Mouse (Mus musculus): Measurements from ENCODE around the gene Ms4a6b. TPM values are rescaled to one million over a fixed set of nuclear protein-coding genes. Genes with fewer than 3 reads are reported as not detected.
"Not testable (repeated sequence)": the region's sequence is repeated elsewhere in the genome, so short reads cannot be mapped to it uniquely, and the experiment has no call there.

Ms4a6b gene
- polyA plus RNA-seq, 1 experiment, result 46.9 TPM

DNA sequence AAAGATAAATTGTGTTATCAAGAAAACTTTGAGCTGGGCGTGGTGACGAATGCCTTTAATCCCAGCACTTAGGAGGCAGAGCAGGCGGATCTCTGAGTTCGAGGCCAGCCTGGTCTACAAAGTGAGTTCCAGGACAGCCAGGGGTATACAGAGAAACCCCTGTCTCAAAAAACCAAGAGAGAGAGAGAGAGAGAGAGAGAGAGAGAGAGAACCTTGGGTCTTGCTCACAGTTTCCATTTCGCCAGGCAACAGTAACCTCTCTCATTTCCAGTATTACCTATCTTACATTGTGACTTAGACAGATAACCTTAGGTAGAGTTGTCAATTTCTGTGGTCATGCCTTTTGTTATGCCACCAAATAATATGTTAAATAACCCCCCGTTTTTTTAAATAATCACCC lies 20.0 kb upstream of the Ms4a6b start:
- Histone ChIP-seq H3K36me3 (ENCODE audit: control insufficient read depth, insufficient read depth, low read length) (no peaks in the 10 kb centered on the region), H3K27ac (ENCODE audit: control insufficient read depth, insufficient read depth, low read length) (no peak overlapping the region), H3K4me1 (replicated peaks; ENCODE audit: control insufficient read depth, insufficient read depth, low read length) (peaks cover 2% of the 10 kb centered on the region; the same call in 1 of the 2 replicates), H3K27me3 (ENCODE audit: control insufficient read depth, insufficient read depth, low read length) (no peaks in the 10 kb centered on the region), H3K4me3 (ENCODE audit: control insufficient read depth, insufficient read depth, low read length) (no peak overlapping the region)
- WGBS, result 90% methylated on average over 6 of the region's 6 CpGs
- TF ChIP-seq POLR2A (IDR thresholded peaks at IDR 0.05; ENCODE audit: control insufficient read depth, extremely low read depth, insufficient read depth, low read length, poor library complexity), result no peak
- TF ChIP-seq CTCF (IDR thresholded peaks at IDR 0.05; ENCODE audit: borderline replicate concordance, control insufficient read depth, extremely low read depth, insufficient read depth, low read length, poor library complexity), result no peak
- no peak for DNase-seq

DNA sequence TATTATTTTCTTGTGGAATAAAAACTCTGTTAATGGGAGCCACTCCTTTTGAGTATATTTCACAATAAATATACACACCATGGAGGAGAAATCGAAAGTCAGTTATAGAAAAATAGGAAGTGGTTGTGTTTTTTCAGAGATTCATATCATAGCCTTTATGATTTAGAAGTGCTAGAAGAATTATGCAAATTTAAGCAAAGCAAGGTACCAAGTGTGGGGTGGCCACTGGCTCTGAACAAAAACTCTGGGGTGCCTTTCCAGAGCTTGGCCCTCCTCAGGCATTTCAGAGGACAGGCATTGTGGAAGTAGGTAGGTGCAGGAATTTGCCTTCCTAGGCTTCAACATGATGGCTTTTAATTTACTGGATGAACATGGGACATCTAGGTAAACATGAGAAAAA lies 19.0 kb upstream of the Ms4a6b start:
- peak overlapping the region; percentile 34; the same call in 1 of the 2 replicates for H3K27ac ChIP-seq (ENCODE audit: control insufficient read depth, insufficient read depth, low read length)
- 4% methylated on average over 1 of the region's 1 CpGs for WGBS

DNA sequence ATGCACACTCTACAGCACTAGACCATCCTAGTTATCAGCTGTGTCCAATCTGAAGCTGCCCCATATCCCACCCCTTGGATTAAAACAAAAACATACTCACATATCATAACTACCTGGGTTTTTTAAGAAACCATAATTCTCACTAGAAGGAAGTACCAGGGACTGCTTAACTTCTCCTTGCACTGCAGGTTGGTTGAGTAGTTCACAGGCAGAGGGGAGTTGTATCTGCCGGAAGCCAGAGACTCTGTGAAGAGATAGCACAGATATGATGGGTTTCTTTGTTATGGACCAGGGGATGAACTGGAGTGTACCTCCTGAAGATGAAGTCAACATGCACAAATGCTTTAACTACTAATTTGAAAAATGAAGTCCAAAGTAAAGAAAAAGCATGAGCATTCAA lies 15.5 kb upstream of the Ms4a6b start:
- no peak overlapping the region for H3K4me3 ChIP-seq (ENCODE audit: control insufficient read depth, insufficient read depth, low read length)
- DNase-seq, result no peak
- no peak overlapping the region; the same call in 1 of the 2 replicates for H3K27ac ChIP-seq (ENCODE audit: control insufficient read depth, insufficient read depth, low read length)
- no peaks in the 10 kb centered on the region for H3K36me3 ChIP-seq (ENCODE audit: control insufficient read depth, insufficient read depth, low read length)
- no peaks in the 10 kb centered on the region for H3K27me3 ChIP-seq (ENCODE audit: control insufficient read depth, insufficient read depth, low read length)
- H3K4me1 ChIP-seq (replicated peaks; ENCODE audit: control insufficient read depth, insufficient read depth, low read length), result peaks cover 4% of the 10 kb centered on the region; the same call in 1 of the 2 replicates
- WGBS, result 38% methylated on average over 1 of the region's 1 CpGs
- no peak for TF ChIP-seq CTCF (IDR thresholded peaks at IDR 0.05; ENCODE audit: borderline replicate concordance, control insufficient read depth, extremely low read depth, insufficient read depth, low read length, poor library complexity)
- TF ChIP-seq POLR2A (IDR thresholded peaks at IDR 0.05; ENCODE audit: control insufficient read depth, extremely low read depth, insufficient read depth, low read length, poor library complexity), result no peak

More for the DNA sequence above, 19.0 kb upstream of the Ms4a6b start:
- not testable (repeated sequence) for H3K4me3 ChIP-seq (ENCODE audit: control insufficient read depth, insufficient read depth, low read length); H3K36me3 ChIP-seq (ENCODE audit: control insufficient read depth, insufficient read depth, low read length); H3K4me1 ChIP-seq (replicated peaks; ENCODE audit: control insufficient read depth, insufficient read depth, low read length); DNase-seq; H3K27me3 ChIP-seq (ENCODE audit: control insufficient read depth, insufficient read depth, low read length)

DNA sequence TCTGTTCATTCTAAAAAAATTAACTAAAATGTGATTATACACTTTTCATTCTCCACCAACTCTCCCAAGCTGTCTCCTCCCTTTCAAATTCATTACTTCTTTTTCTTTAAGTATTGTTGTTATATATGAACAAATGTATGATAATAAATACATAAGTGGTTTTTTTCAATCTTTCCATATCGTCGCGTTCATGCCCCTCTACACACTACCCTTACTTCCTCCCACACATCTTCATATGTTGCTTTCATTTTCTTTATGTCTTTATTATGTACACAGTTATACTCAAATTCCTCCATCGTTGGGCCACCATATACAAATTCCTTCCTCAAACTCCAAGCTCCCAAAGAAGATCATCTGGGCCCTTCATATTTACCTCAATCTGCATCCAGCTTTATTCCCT lies 15.0 kb upstream of the Ms4a6b start:
- H3K27ac ChIP-seq (ENCODE audit: control insufficient read depth, insufficient read depth, low read length), result no peak overlapping the region
- H3K4me1 ChIP-seq (replicated peaks; ENCODE audit: control insufficient read depth, insufficient read depth, low read length), result peaks cover 4% of the 10 kb centered on the region; the same call in 1 of the 2 replicates
- no peaks in the 10 kb centered on the region for H3K36me3 ChIP-seq (ENCODE audit: control insufficient read depth, insufficient read depth, low read length)
- WGBS, result 20% methylated on average over 4 of the region's 4 CpGs
- H3K27me3 ChIP-seq (ENCODE audit: control insufficient read depth, insufficient read depth, low read length), result no peaks in the 10 kb centered on the region
- no peak for DNase-seq
- TF ChIP-seq CTCF (IDR thresholded peaks at IDR 0.05; ENCODE audit: borderline replicate concordance, control insufficient read depth, extremely low read depth, insufficient read depth, low read length, poor library complexity), result no peak
- no peak for TF ChIP-seq POLR2A (IDR thresholded peaks at IDR 0.05; ENCODE audit: control insufficient read depth, extremely low read depth, insufficient read depth, low read length, poor library complexity)
- no peak overlapping the region for H3K4me3 ChIP-seq (ENCODE audit: control insufficient read depth, insufficient read depth, low read length)

DNA sequence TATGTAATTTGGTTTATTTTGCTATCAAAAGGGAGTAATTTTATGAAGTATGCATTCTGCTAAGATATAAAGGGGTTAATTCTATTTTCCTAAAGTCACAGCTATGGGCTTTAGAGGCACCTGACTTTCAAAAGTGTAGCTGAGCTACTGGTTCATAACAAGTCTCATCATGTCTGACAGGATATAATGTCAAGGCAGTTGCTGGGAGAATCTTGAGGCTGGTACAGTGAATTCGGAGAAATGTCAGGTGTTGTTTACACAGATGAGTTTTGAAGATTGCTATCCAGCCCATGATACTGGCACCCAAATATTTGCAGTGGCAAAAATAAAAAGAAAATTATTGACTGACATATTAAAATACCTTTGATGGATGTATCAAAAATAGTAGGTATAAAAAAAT lies 11.5 kb upstream of the Ms4a6b start:
- peaks cover 4% of the 10 kb centered on the region; the same call in 1 of the 2 replicates for H3K4me1 ChIP-seq (replicated peaks; ENCODE audit: control insufficient read depth, insufficient read depth, low read length)
- DNase-seq, result no peak
- H3K36me3 ChIP-seq (ENCODE audit: control insufficient read depth, insufficient read depth, low read length), result no peaks in the 10 kb centered on the region
- H3K27me3 ChIP-seq (ENCODE audit: control insufficient read depth, insufficient read depth, low read length), result no peaks in the 10 kb centered on the region
- TF ChIP-seq CTCF (IDR thresholded peaks at IDR 0.05; ENCODE audit: borderline replicate concordance, control insufficient read depth, extremely low read depth, insufficient read depth, low read length, poor library complexity), result no peak
- TF ChIP-seq POLR2A (IDR thresholded peaks at IDR 0.05; ENCODE audit: control insufficient read depth, extremely low read depth, insufficient read depth, low read length, poor library complexity), result no peak
- no peak overlapping the region for H3K27ac ChIP-seq (ENCODE audit: control insufficient read depth, insufficient read depth, low read length)
- no peak overlapping the region for H3K4me3 ChIP-seq (ENCODE audit: control insufficient read depth, insufficient read depth, low read length)
- WGBS, result 11% methylated on average over 1 of the region's 1 CpGs

DNA sequence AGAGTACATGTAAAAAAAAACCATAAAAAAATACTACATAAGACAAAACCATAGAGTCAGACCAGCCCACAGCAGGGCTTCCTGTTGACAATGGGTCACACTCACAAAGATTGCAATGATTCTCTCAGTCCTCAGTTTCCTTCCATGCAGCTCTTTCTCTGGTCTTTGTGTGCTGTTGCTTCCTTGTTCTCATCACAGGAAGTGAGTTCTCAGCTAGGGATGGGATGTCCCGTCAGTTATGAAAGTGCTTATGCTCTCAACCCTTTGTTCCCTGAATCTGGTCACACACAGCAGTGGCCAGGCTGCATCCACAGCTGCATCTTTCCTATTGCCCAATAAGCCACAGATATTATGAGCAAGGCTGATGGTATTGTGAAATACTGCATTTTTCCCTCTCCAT lies 2.9 kb upstream of the Ms4a6b start:
- peaks cover 21% of the 10 kb centered on the region for H3K4me1 ChIP-seq (replicated peaks; ENCODE audit: control insufficient read depth, insufficient read depth, low read length)
- no peaks in the 10 kb centered on the region for H3K27me3 ChIP-seq (ENCODE audit: control insufficient read depth, insufficient read depth, low read length)
- peak overlapping the region; percentile 59; the same call in 1 of the 2 replicates for H3K27ac ChIP-seq (ENCODE audit: control insufficient read depth, insufficient read depth, low read length)
- no peak for DNase-seq
- no peaks in the 10 kb centered on the region for H3K36me3 ChIP-seq (ENCODE audit: control insufficient read depth, insufficient read depth, low read length)
- 19% methylated on average over 1 of the region's 1 CpGs for WGBS
- TF ChIP-seq POLR2A (IDR thresholded peaks at IDR 0.05; ENCODE audit: control insufficient read depth, extremely low read depth, insufficient read depth, low read length, poor library complexity) (no peak), CTCF (IDR thresholded peaks at IDR 0.05; ENCODE audit: borderline replicate concordance, control insufficient read depth, extremely low read depth, insufficient read depth, low read length, poor library complexity) (no peak)
- no peak overlapping the region for H3K4me3 ChIP-seq (ENCODE audit: control insufficient read depth, insufficient read depth, low read length)

DNA sequence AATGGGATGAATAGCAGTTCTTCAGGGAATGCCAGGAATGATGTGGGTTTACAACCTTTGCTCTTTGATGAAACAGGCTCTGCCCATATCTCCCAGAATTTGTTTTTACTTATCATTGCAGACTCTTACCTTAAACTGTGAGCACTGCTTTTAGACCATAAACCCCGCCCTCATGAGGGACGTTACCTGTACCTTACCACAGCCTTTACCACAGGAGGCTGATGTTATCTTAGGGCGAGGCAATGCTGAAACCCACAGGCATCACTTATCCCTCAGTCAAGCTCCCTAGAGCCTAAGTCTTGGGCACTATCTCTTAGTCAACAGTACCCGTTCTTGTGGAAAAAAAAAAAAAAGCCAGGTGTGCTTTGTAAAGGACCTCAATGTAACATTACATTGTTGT lies 533 bp downstream of the Ms4a6b start:
- DNase-seq, result peak; percentile 68
- Histone ChIP-seq H3K4me1 (replicated peaks; ENCODE audit: control insufficient read depth, insufficient read depth, low read length) (peaks cover 25% of the 10 kb centered on the region), H3K4me3 (ENCODE audit: control insufficient read depth, insufficient read depth, low read length) (no peak overlapping the region), H3K27me3 (ENCODE audit: control insufficient read depth, insufficient read depth, low read length) (no peaks in the 10 kb centered on the region), H3K27ac (ENCODE audit: control insufficient read depth, insufficient read depth, low read length) (no peak overlapping the region; the same call in 1 of the 2 replicates), H3K36me3 (ENCODE audit: control insufficient read depth, insufficient read depth, low read length) (peaks cover under 1% of the 10 kb centered on the region)
- TF ChIP-seq CTCF (IDR thresholded peaks at IDR 0.05; ENCODE audit: borderline replicate concordance, control insufficient read depth, extremely low read depth, insufficient read depth, low read length, poor library complexity) (no peak), POLR2A (IDR thresholded peaks at IDR 0.05; ENCODE audit: control insufficient read depth, extremely low read depth, insufficient read depth, low read length, poor library complexity) (no peak)
- WGBS, result 5% methylated on average over 4 of the region's 4 CpGs

DNA sequence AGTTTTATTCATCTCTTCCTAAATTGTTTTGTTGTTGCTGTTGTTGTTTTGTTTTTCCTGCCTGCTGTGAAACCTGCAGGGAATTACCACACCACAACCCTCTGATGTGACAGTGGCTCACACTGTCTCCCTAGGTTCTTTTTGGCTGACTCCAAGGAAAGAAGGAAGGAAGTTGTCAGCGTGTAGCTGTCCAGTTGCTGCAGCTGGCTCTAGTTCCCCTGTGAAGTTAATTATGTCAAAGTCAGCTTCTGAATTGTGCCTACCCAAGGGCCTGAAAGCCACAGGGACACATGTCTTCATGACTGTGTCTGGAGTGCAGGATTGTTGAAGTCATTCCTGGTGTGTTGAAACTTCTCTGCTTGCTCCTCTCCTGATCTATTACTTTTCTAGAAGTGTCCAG lies 1.1 kb downstream of the Ms4a6b start:
- not testable (repeated sequence) for H3K36me3 ChIP-seq (ENCODE audit: control insufficient read depth, insufficient read depth, low read length); DNase-seq; H3K27me3 ChIP-seq (ENCODE audit: control insufficient read depth, insufficient read depth, low read length); H3K4me3 ChIP-seq (ENCODE audit: control insufficient read depth, insufficient read depth, low read length)
- Histone ChIP-seq H3K27ac (ENCODE audit: control insufficient read depth, insufficient read depth, low read length) (peak overlapping the region; percentile 78), H3K4me1 (replicated peaks; ENCODE audit: control insufficient read depth, insufficient read depth, low read length) (peaks cover 25% of the 10 kb centered on the region)
- 15% methylated on average over 1 of the region's 1 CpGs for WGBS

DNA sequence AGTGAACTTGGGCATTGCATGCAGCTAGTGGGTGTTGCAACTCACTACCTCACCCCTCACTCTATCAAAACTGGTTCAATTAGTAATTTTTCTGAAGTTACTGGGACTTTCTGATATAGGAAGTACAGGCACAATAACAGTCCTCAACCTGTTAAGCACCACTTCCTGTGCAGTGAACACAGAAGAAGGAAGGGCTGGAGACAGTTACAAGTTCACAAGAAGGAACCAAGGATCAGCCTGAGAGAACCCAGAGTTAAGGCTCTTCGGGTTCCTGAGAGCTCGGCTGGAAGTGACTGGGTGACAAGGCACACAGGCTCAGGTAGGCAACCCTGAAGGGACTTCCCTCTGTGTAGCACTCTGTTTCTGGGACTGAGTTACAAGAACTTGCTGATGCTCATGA lies 2.0 kb downstream of the Ms4a6b start:
- DNase-seq; H3K27me3 ChIP-seq (ENCODE audit: control insufficient read depth, insufficient read depth, low read length): not testable (repeated sequence)
- Histone ChIP-seq H3K36me3 (ENCODE audit: control insufficient read depth, insufficient read depth, low read length) (peaks cover 11% of the 10 kb centered on the region), H3K27ac (ENCODE audit: control insufficient read depth, insufficient read depth, low read length) (peak overlapping the region; percentile 88), H3K4me1 (replicated peaks; ENCODE audit: control insufficient read depth, insufficient read depth, low read length) (peaks cover 19% of the 10 kb centered on the region), H3K4me3 (ENCODE audit: control insufficient read depth, insufficient read depth, low read length) (peak overlapping the region; percentile 50)
- WGBS, result 13% methylated on average over 2 of the region's 2 CpGs
